Mouse (Mus musculus) heart, embryonic 11.5 days (tissue): ENCODE results near the gene Smyd4. TPM values are rescaled to one million over a fixed set of nuclear protein-coding genes. Genes with fewer than 3 reads are reported as not detected.
"Not testable (repeated sequence)": the region's sequence is repeated elsewhere in the genome, so short reads cannot be mapped to it uniquely, and the experiment has no call there.

ENCODE experiments used
- ATAC-seq: fragments of 200-750 bp; cut with Nextera tagmentation; replicated peaks from 2 replicates; pipeline ENCODE4 v1.8.0; 2017; ENCODE audit warnings: moderate library complexity; ENCODE audit not compliant: insufficient number of reproducible peaks, low FRiP score, low TSS enrichment
- H3K27ac ChIP-seq: fragments of 300-500 bp; sonication (generic); 2 replicates; pipeline ENCODE4 v1.5.1; 2014; ENCODE audit warnings: mild to moderate bottlenecking, low read depth, low read length
- H3K27me3 ChIP-seq: fragments of 300-500 bp; sonication (generic); 2 replicates; pipeline ENCODE4 v1.6.1; 2014; ENCODE audit warnings: mild to moderate bottlenecking, low read length, mixed read lengths; ENCODE audit not compliant: control insufficient read depth, insufficient read depth
- H3K36me3 ChIP-seq: fragments of 300-500 bp; sonication (generic); 2 replicates; pipeline ENCODE4 v1.6.1; 2014; ENCODE audit warnings: mild to moderate bottlenecking, low read length, moderate library complexity, mixed read lengths; ENCODE audit not compliant: control insufficient read depth, insufficient read depth
- H3K4me1 ChIP-seq: fragments of 300-500 bp; sonication (generic); 2 replicates; pipeline ENCODE4 v1.6.1; 2014; ENCODE audit warnings: low read length; ENCODE audit not compliant: control insufficient read depth, insufficient read depth
- H3K4me2 ChIP-seq: fragments of 300-500 bp; sonication (generic); 2 replicates; pipeline ENCODE4 v1.6.1; 2014; ENCODE audit warnings: mild to moderate bottlenecking, moderate library complexity
- H3K4me3 ChIP-seq: fragments of 300-500 bp; sonication (generic); 2 replicates; pipeline ENCODE4 v1.5.1; 2014; ENCODE audit warnings: low read depth, low read length
- H3K9ac ChIP-seq: fragments of 300-500 bp; sonication (generic); 2 replicates; pipeline ENCODE4 v1.6.1; 2014; ENCODE audit warnings: mild to moderate bottlenecking, low read depth, low read length, moderate library complexity
- H3K9me3 ChIP-seq: fragments of 300-500 bp; sonication (generic); replicated peaks from 2 replicates; pipeline ENCODE4 v1.6.1; 2016; ENCODE audit warnings: low read length; ENCODE audit not compliant: control insufficient read depth
- WGBS: fragments of 180-500 bp; shearing (Covaris S2); extraction: QIAGEN DNeasy Blood & Tissue Kit; methylation state at CpG from one replicate; pipeline ENCODE4 v1.1.7; 2014; ENCODE audit not compliant: insufficient replicate concordance; 5-methylcytosine and 5-hydroxymethylcytosine counted together
- polyA plus RNA-seq: library from polyadenylated mRNA; unstranded; fragments of >200 nt; fragmentation: Nextera tagmentation; extraction: Ambion mirVana; gene quantifications from 2 replicates; pipeline ENCODE4 v1.2.1, GENCODE M21; 2014

Smyd4 gene
- polyA plus RNA-seq, 1 experiment from 2014 or later: 12.3 TPM

GRCm38 (mm10) chr11:75351225-75351624, 3.0 kb downstream of the Smyd4 start:
- Histone ChIP-seq H3K9me3 (no peaks in the 10 kb centered on the region), H3K36me3 (no peaks in the 10 kb centered on the region; the same call in 1 of the 2 replicates), H3K27ac (no peak overlapping the region), H3K4me2 (no peak overlapping the region), H3K27me3 (no peaks in the 10 kb centered on the region), H3K9ac (no peak overlapping the region), H3K4me3 (no peak overlapping the region), H3K4me1 (peaks cover 7% of the 10 kb centered on the region)
- no peak for ATAC-seq

- H3K4me2 ChIP-seq: no peak overlapping the region
- 97% methylated on average over 1 of the region's 1 CpGs for WGBS
- H3K9me3 ChIP-seq: no peaks in the 10 kb centered on the region
- H3K27me3 ChIP-seq: no peaks in the 10 kb centered on the region
- H3K9ac ChIP-seq: no peak overlapping the region
- H3K36me3 ChIP-seq: no peaks in the 10 kb centered on the region; the same call in 1 of the 2 replicates
- no peak overlapping the region for H3K27ac ChIP-seq
- no peaks in the 10 kb centered on the region for H3K4me1 ChIP-seq
- ATAC-seq: no peak
- no peak overlapping the region for H3K4me3 ChIP-seq
Observed at GRCm38 (mm10) chr11:75355475-75355874, 7.2 kb downstream of the Smyd4 start.

- ATAC-seq: no peak
Observed at GRCm38 (mm10) chr11:75377125-75377524, 28.9 kb downstream of the Smyd4 start.

GRCm38 (mm10) chr11:75378786-75379185, 30.6 kb downstream of the Smyd4 start:
- H3K4me3 ChIP-seq, ATAC-seq, H3K27me3 ChIP-seq, H3K9me3 ChIP-seq, H3K9ac ChIP-seq, H3K36me3 ChIP-seq, H3K4me1 ChIP-seq, H3K4me2 ChIP-seq, H3K27ac ChIP-seq: not testable (repeated sequence)
- 91% methylated on average over 2 of the region's 2 CpGs for WGBS

More at GRCm38 (mm10) chr11:75377125-75377524, 28.9 kb downstream of the Smyd4 start:
- H3K27ac ChIP-seq: no peak overlapping the region
- no peak overlapping the region for H3K9ac ChIP-seq
- H3K9me3 ChIP-seq: no peaks in the 10 kb centered on the region
- no peaks in the 10 kb centered on the region for H3K36me3 ChIP-seq
- no peak overlapping the region for H3K4me2 ChIP-seq
- H3K27me3 ChIP-seq: no peaks in the 10 kb centered on the region
- WGBS: 78% methylated on average over 1 of the region's 1 CpGs
- H3K4me1 ChIP-seq: no peaks in the 10 kb centered on the region
- H3K4me3 ChIP-seq: no peak overlapping the region

GRCm38 (mm10) chr11:75383529-75383928, 35.3 kb downstream of the Smyd4 start:
- H3K4me1 ChIP-seq, H3K27ac ChIP-seq, H3K9ac ChIP-seq, ATAC-seq, H3K36me3 ChIP-seq, H3K9me3 ChIP-seq, H3K4me2 ChIP-seq, H3K27me3 ChIP-seq, H3K4me3 ChIP-seq: not testable (repeated sequence)
- WGBS: 55% methylated on average over 3 of the region's 3 CpGs

GRCm38 (mm10) chr11:75395611-75396010, 47.4 kb downstream of the Smyd4 start:
- no peak overlapping the region for H3K27ac ChIP-seq
- no peaks in the 10 kb centered on the region for H3K9me3 ChIP-seq
- no peaks in the 10 kb centered on the region for H3K27me3 ChIP-seq
- no peak for ATAC-seq
- H3K36me3 ChIP-seq: no peaks in the 10 kb centered on the region; the same call in 1 of the 2 replicates
- no peak overlapping the region for H3K4me3 ChIP-seq
- no peak overlapping the region for H3K4me2 ChIP-seq
- WGBS: 62% methylated on average over 1 of the region's 1 CpGs
- H3K4me1 ChIP-seq: peaks cover 4% of the 10 kb centered on the region; the same call in 1 of the 2 replicates
- no peak overlapping the region for H3K9ac ChIP-seq

- ATAC-seq: no peak
- H3K4me3 ChIP-seq: no peak overlapping the region
- H3K27ac ChIP-seq: no peak overlapping the region
- H3K27me3 ChIP-seq: no peaks in the 10 kb centered on the region
- H3K4me1 ChIP-seq: peaks cover 5% of the 10 kb centered on the region; the same call in 1 of the 2 replicates
- 60% methylated on average over 7 of the region's 7 CpGs for WGBS
- H3K9me3 ChIP-seq: no peaks in the 10 kb centered on the region
- H3K36me3 ChIP-seq: no peaks in the 10 kb centered on the region; the same call in 1 of the 2 replicates
- no peak overlapping the region for H3K9ac ChIP-seq
- no peak overlapping the region for H3K4me2 ChIP-seq
Observed at GRCm38 (mm10) chr11:75397452-75397851, 49.2 kb downstream of the Smyd4 start.

GRCm38 (mm10) chr11:75399411-75399841, 51.2 kb downstream of the Smyd4 start:
- WGBS: 86% methylated on average over 11 of the region's 11 CpGs
- Histone ChIP-seq H3K27me3 (no peaks in the 10 kb centered on the region), H3K9me3 (no peaks in the 10 kb centered on the region), H3K9ac (no peak overlapping the region), H3K36me3 (no peaks in the 10 kb centered on the region; the same call in 1 of the 2 replicates), H3K4me1 (peaks cover 16% of the 10 kb centered on the region), H3K27ac (no peak overlapping the region), H3K4me3 (no peak overlapping the region), H3K4me2 (no peak overlapping the region)
- no peak for ATAC-seq

GRCm38 (mm10) chr11:75400099-75400498, 51.9 kb downstream of the Smyd4 start:
- Histone ChIP-seq H3K9ac (no peak overlapping the region), H3K9me3 (no peaks in the 10 kb centered on the region), H3K4me1 (peaks cover 16% of the 10 kb centered on the region), H3K27me3 (no peaks in the 10 kb centered on the region), H3K4me3 (no peak overlapping the region), H3K36me3 (no peaks in the 10 kb centered on the region; the same call in 1 of the 2 replicates), H3K27ac (no peak overlapping the region), H3K4me2 (no peak overlapping the region)
- ATAC-seq: no peak
- 72% methylated on average over 9 of the region's 9 CpGs for WGBS
